Mouse (Mus musculus): ENCODE results near the gene Flywch1. TPM values are rescaled to one million over a fixed set of nuclear protein-coding genes. Genes with fewer than 3 reads are reported as not detected.

Gene Flywch1
- 127 and 135 TPM in 2 replicates for polyA plus RNA-seq (2014; fragmentation: Nextera tagmentation; extraction: Ambion mirVana)

DNA sequence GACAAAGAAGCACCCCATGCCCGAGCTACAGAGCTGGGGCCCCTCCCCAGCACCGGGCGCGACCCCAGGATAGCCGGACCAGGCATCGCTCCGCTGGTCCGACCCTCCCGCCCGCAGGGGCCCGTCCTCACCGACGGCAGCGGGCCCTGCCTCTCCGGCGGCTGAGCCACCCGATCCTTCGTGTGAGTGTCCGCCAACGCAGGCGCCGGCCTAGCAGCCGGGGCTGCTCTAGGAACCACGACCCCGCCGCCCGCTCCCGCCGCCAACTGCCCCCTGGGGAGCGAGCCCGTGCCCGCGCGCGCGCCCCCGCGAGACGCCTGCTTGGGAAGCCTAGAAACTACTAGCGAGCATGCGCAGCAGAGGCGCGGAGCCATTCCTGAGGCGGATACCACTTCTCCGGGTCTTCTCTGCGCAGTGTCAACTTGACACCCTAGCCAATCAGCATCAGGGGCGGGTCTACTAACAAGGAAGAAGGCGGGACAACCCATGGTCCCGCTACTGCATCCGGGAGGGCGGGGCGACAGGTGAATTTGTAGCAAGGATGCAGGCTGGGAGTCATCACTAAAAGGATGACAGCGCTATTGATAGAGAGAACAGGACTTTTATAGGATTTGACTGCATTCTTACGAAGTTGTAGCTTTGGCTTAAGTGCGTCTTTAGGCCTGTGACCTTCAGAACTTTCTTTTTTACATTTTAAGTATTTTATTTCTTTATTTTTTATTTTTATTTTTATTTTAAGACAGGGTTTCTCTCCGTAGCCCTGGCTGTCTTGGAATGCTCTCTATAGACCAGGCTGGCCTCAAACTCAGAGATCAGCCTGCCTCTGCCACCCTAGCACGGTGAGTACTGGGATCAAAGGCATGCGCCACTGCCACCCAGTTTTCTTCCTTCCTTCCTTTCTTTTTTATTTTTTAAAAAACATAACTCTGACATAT is at the start of gene Flywch1:
Gene Flywch1, minus strand, starts transcription at position 319 of the 935 bp plus-strand sequence.
- Histone ChIP-seq H3K4me2 (replicated peaks; ENCODE audit: low read depth, low read length) (peak within 1 kb of the TSS; percentile 36), H3K4me1 (replicated peaks; ENCODE audit: control insufficient read depth, insufficient read depth, low read length) (no peaks in the 10 kb centered on the region), H3K27ac (ENCODE audit: low read depth, low read length) (peak within 1 kb of the TSS; percentile 90), H3K9me3 (ENCODE audit: control insufficient read depth, low read length) (no peaks in the 10 kb centered on the region), H3K9ac (ENCODE audit: low read depth, low read length) (peak within 1 kb of the TSS; percentile 87), H3K36me3 (ENCODE audit: control insufficient read depth, insufficient read depth, low read length) (no peaks in the 10 kb centered on the region), H3K4me3 (ENCODE audit: low read depth, low read length) (peak within 1 kb of the TSS; percentile 65), H3K27me3 (ENCODE audit: control insufficient read depth, insufficient read depth, low read length) (no peaks in the 10 kb centered on the region)
- DNase-seq (ENCODE audit: low spot score) (peak; percentile 99), ATAC-seq (ENCODE audit: low FRiP score) (peak; percentile 98)
- 4% methylated on average over 51 of the region's 58 CpGs for WGBS

DNA sequence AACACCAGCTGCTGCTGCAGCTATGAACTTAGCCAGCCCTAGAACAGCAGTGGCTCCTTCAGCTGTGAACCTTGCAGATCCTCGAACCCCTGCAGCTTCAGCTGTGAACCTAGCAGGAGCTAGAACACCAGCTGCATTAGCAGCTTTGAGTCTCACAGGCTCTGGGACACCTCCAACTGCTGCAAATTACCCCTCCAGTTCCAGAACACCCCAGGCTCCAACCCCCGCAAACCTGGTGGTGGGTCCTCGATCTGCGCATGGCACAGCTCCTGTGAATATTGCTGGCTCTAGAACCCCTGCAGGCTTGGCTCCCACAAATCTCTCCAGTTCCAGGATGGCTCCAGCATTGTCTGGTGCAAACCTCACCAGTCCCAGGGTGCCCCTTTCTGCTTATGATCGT is 49.3 kb upstream of the Flywch1 start:
- DNase-seq (ENCODE audit: low spot score) (no peak), ATAC-seq (ENCODE audit: low FRiP score) (no peak)
- no peak overlapping the region for H3K4me3 ChIP-seq (ENCODE audit: low read depth, low read length)
- WGBS = 93% methylated on average over 5 of the region's 5 CpGs
- no peak overlapping the region for H3K9ac ChIP-seq (ENCODE audit: low read depth, low read length)
- peaks cover 76% of the 10 kb centered on the region for H3K36me3 ChIP-seq (ENCODE audit: control insufficient read depth, insufficient read depth, low read length)
- H3K27ac ChIP-seq (ENCODE audit: low read depth, low read length) = no peak overlapping the region
- no peaks in the 10 kb centered on the region for H3K27me3 ChIP-seq (ENCODE audit: control insufficient read depth, insufficient read depth, low read length)
- no peaks in the 10 kb centered on the region for H3K9me3 ChIP-seq (ENCODE audit: control insufficient read depth, low read length)
- no peaks in the 10 kb centered on the region for H3K4me1 ChIP-seq (replicated peaks; ENCODE audit: control insufficient read depth, insufficient read depth, low read length)
- H3K4me2 ChIP-seq (replicated peaks; ENCODE audit: low read depth, low read length) = no peak overlapping the region

DNA sequence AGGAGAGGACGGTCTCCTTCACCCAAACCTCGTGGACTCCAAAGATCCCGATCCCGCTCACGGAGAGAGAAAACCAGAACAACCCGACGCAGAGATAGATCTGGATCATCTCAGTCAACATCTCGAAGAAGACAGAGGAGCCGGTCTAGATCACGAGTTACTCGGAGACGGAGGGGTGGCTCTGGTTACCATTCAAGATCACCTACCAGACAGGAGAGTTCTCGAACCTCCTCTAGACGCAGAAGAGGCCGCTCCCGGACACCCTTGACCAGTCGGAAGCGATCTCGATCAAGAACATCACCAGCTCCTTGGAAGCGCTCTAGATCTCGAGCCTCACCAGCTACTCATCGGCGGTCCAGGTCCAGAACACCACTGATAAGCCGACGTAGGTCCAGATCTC is 47.8 kb upstream of the Flywch1 start:
- H3K27ac ChIP-seq (ENCODE audit: low read depth, low read length) = no peak overlapping the region
- H3K4me2 ChIP-seq (replicated peaks; ENCODE audit: low read depth, low read length) = no peak overlapping the region
- peaks cover 82% of the 10 kb centered on the region for H3K36me3 ChIP-seq (ENCODE audit: control insufficient read depth, insufficient read depth, low read length)
- DNase-seq (ENCODE audit: low spot score) (no peak), ATAC-seq (ENCODE audit: low FRiP score) (no peak)
- H3K4me3 ChIP-seq (ENCODE audit: low read depth, low read length) = no peak overlapping the region
- 99% methylated on average over 25 of the region's 25 CpGs for WGBS
- H3K9me3 ChIP-seq (ENCODE audit: control insufficient read depth, low read length) = no peaks in the 10 kb centered on the region
- no peak overlapping the region for H3K9ac ChIP-seq (ENCODE audit: low read depth, low read length)
- no peaks in the 10 kb centered on the region for H3K27me3 ChIP-seq (ENCODE audit: control insufficient read depth, insufficient read depth, low read length)
- no peaks in the 10 kb centered on the region for H3K4me1 ChIP-seq (replicated peaks; ENCODE audit: control insufficient read depth, insufficient read depth, low read length)

DNA sequence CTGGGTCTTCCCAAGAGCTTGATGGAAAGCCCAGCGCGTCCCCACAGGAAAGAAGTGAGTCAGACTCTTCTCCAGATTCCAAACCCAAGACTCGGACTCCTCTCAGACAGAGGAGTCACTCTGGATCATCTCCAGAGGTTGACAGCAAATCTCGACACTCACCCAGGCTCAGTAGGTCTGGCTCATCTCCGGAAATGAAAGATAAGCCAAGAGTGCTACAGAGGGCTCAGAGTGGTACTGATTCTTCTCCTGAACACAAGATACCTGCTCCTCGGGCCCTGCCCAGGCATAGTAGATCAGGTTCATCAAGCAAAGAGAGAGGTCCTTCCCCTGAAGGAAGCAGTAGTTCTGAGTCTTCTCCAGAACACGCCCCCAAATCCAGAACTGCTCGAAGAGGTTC is 47.2 kb upstream of the Flywch1 start:
- H3K9me3 ChIP-seq (ENCODE audit: control insufficient read depth, low read length) = no peaks in the 10 kb centered on the region
- no peak overlapping the region for H3K4me2 ChIP-seq (replicated peaks; ENCODE audit: low read depth, low read length)
- DNase-seq (ENCODE audit: low spot score) = no peak
- no peaks in the 10 kb centered on the region for H3K27me3 ChIP-seq (ENCODE audit: control insufficient read depth, insufficient read depth, low read length)
- H3K27ac ChIP-seq (ENCODE audit: low read depth, low read length) = no peak overlapping the region
- H3K4me1 ChIP-seq (replicated peaks; ENCODE audit: control insufficient read depth, insufficient read depth, low read length) = no peaks in the 10 kb centered on the region
- 96% methylated on average over 8 of the region's 8 CpGs for WGBS
- H3K4me3 ChIP-seq (ENCODE audit: low read depth, low read length) = no peak overlapping the region
- H3K9ac ChIP-seq (ENCODE audit: low read depth, low read length) = no peak overlapping the region
- no peak for ATAC-seq (ENCODE audit: low FRiP score)
- H3K36me3 ChIP-seq (ENCODE audit: control insufficient read depth, insufficient read depth, low read length) = peaks cover 83% of the 10 kb centered on the region

DNA sequence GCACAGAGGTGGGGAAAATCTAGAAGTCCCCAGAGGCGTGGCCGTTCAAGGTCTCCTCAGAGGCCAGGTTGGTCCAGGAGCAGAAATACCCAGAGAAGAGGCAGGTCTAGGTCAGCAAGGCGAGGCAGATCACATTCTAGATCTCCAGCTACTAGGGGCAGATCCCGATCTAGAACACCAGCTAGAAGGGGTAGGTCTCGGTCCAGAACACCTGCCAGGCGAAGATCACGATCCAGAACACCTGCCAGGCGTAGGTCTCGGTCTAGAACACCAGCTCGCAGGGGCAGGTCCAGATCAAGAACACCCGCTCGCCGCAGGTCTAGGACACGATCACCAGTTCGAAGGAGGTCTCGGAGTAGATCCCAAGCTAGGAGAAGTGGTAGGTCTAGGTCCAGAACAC is 44.2 kb upstream of the Flywch1 start:
- Histone ChIP-seq H3K27me3 (ENCODE audit: control insufficient read depth, insufficient read depth, low read length) (no peaks in the 10 kb centered on the region), H3K9ac (ENCODE audit: low read depth, low read length) (no peak overlapping the region), H3K4me2 (replicated peaks; ENCODE audit: low read depth, low read length) (no peak overlapping the region), H3K4me3 (ENCODE audit: low read depth, low read length) (no peak overlapping the region), H3K36me3 (ENCODE audit: control insufficient read depth, insufficient read depth, low read length) (peaks cover 74% of the 10 kb centered on the region), H3K4me1 (replicated peaks; ENCODE audit: control insufficient read depth, insufficient read depth, low read length) (no peaks in the 10 kb centered on the region), H3K9me3 (ENCODE audit: control insufficient read depth, low read length) (no peaks in the 10 kb centered on the region), H3K27ac (ENCODE audit: low read depth, low read length) (no peak overlapping the region)
- 97% methylated on average over 16 of the region's 16 CpGs for WGBS
- DNase-seq (ENCODE audit: low spot score) (no peak), ATAC-seq (ENCODE audit: low FRiP score) (no peak)

DNA sequence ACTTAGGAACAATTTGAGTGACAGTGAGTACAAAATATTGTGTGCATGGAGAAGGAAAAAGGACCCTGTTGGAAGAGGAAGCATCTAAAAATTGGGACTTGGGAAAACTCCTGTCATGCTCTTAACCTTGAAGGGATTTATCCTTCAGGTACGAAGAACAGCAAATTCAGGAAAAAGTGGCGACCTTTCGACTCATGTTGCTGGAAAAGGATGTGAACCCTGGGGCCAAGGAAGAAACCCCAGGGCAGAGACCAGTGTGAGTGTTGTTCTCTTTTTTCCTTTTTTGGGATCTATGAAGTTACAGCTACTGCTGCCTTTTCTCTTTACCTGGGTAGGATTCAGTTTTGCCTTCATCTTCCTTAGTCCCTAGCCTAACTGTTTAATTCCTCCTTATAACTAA is 36.5 kb upstream of the Flywch1 start:
- no peaks in the 10 kb centered on the region for H3K27me3 ChIP-seq (ENCODE audit: control insufficient read depth, insufficient read depth, low read length)
- H3K9me3 ChIP-seq (ENCODE audit: control insufficient read depth, low read length) = no peaks in the 10 kb centered on the region
- H3K27ac ChIP-seq (ENCODE audit: low read depth, low read length) = no peak overlapping the region
- H3K4me1 ChIP-seq (replicated peaks; ENCODE audit: control insufficient read depth, insufficient read depth, low read length) = no peaks in the 10 kb centered on the region
- H3K9ac ChIP-seq (ENCODE audit: low read depth, low read length) = no peak overlapping the region
- WGBS = 93% methylated on average over 3 of the region's 3 CpGs
- H3K4me3 ChIP-seq (ENCODE audit: low read depth, low read length) = no peak overlapping the region
- ATAC-seq (ENCODE audit: low FRiP score) = no peak
- peaks cover 22% of the 10 kb centered on the region for H3K36me3 ChIP-seq (ENCODE audit: control insufficient read depth, insufficient read depth, low read length)
- no peak overlapping the region for H3K4me2 ChIP-seq (replicated peaks; ENCODE audit: low read depth, low read length)
- DNase-seq (ENCODE audit: low spot score) = no peak

DNA sequence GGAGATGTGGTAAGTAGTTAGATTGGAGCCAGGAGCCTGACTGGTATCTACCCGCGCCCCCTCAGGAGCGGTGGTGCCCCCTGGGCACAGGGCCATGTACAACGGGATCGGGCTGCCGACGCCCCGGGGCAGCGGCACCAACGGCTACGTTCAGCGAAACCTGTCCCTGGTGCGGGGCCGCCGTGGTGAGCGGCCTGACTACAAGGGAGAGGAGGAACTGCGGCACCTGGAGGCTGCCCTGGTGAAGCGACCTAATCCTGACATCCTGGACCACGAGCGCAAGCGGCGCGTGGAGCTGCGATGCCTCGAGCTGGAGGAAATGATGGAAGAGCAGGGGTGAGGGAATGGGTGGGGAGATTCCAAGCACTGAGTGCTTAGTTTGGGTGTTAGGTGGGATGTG is 35.5 kb upstream of the Flywch1 start:
- H3K36me3 ChIP-seq (ENCODE audit: control insufficient read depth, insufficient read depth, low read length) = peaks cover 16% of the 10 kb centered on the region
- whole genome bisulfite sequencing = 87% methylated on average over 25 of the region's 25 CpGs

DNA sequence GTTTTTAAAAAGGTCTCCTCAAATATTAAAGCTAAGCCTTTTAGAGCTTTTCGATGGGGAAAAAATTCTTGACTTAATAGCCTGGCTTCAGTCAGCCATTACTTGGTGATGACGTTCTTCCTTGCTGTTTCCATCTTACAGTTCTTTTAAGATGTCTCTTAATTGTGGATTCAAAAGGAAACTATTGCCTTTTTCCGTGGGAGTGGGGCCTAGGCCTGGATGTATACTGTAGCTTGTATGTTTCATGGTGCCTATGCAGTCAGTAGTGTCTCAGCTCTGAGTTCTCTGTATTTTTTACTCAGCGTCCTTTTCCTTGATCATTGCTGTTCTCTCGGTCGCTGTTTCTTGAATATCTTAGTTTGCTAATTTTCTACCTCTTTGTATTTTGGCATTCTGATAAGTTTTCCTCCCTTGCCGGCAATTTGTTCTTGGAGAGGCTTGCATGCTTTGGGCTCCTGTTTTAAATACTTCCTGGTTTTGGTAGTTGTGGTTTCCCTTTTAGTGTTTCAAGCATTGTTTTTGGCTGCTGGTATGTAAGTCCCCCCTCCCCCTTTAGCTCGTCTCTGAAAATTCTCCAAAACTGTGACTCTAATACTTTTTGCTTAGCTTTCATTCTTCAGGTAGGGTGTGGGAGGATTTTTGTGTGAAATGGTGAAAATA is 33.2 kb upstream of the Flywch1 start:
- H3K4me1 ChIP-seq (replicated peaks; ENCODE audit: control insufficient read depth, insufficient read depth, low read length) = no peaks in the 10 kb centered on the region
- H3K9ac ChIP-seq (ENCODE audit: low read depth, low read length) = peak overlapping the region; percentile 95
- ATAC-seq (ENCODE audit: low FRiP score) (no peak), DNase-seq (ENCODE audit: low spot score) (no peak)
- no peak overlapping the region for H3K27ac ChIP-seq (ENCODE audit: low read depth, low read length)
- H3K36me3 ChIP-seq (ENCODE audit: control insufficient read depth, insufficient read depth, low read length) = 0 out of 2 replicates have a peak, but pooled peaks cover 2% of the 10 kb centered on the region
- H3K9me3 ChIP-seq (ENCODE audit: control insufficient read depth, low read length) = no peaks in the 10 kb centered on the region
- H3K4me2 ChIP-seq (replicated peaks; ENCODE audit: low read depth, low read length) = peak overlapping the region; percentile 68
- 12% methylated on average over 8 of the region's 8 CpGs for WGBS
- H3K4me3 ChIP-seq (ENCODE audit: low read depth, low read length) = peak overlapping the region; percentile 100
- H3K27me3 ChIP-seq (ENCODE audit: control insufficient read depth, insufficient read depth, low read length) = no peaks in the 10 kb centered on the region

More for the DNA sequence above, 35.5 kb upstream of the Flywch1 start:
- Histone ChIP-seq H3K4me3 (ENCODE audit: low read depth, low read length) (no peak overlapping the region), H3K4me1 (replicated peaks; ENCODE audit: control insufficient read depth, insufficient read depth, low read length) (no peaks in the 10 kb centered on the region), H3K4me2 (replicated peaks; ENCODE audit: low read depth, low read length) (no peak overlapping the region), H3K9me3 (ENCODE audit: control insufficient read depth, low read length) (no peaks in the 10 kb centered on the region), H3K27me3 (ENCODE audit: control insufficient read depth, insufficient read depth, low read length) (no peaks in the 10 kb centered on the region), H3K9ac (ENCODE audit: low read depth, low read length) (no peak overlapping the region), H3K27ac (ENCODE audit: low read depth, low read length) (no peak overlapping the region)
- no peak for DNase-seq (ENCODE audit: low spot score)
- ATAC-seq (ENCODE audit: low FRiP score) = no peak
